8 mouse cellular contexts compared by ENCODE assay signal in genomic region chr9:98428783-98429182, GRCm38 (mm10). TPM values are rescaled to one million over a fixed set of nuclear protein-coding genes. Genes with fewer than 3 reads are reported as not detected.
DNase-seq lines count a peak whose midpoint lies in the region; ATAC-seq and TF ChIP-seq lines count a peak whose summit lies in the region.
"Had no signal": no experiment of that assay in that cellular context is flagged by ENCODE, and none has a peak within 500 bp of the region (broad histone marks: within the 10 kb centered on the region; RNA-seq: fewer than 3 reads in every experiment).

No protein-coding gene starts in this region.

- peak overlapping the region; percentile 41 for H3K4me2 ChIP-seq in heart, embryonic 16.5 days (ENCODE audit: low read depth, low read length)

- H3K36me3 ChIP-seq in heart, embryonic 16.5 days (ENCODE audit: control insufficient read depth, insufficient read depth): no peaks in the 10 kb centered on the region

- TF ChIP-seq CTCF in lung, adult 2 months (IDR thresholded peaks at IDR 0.05; ENCODE audit: insufficient read depth, low read length): no peak

- peak overlapping the region; percentile 83 for H3K27ac ChIP-seq in heart, embryonic 16.5 days (ENCODE audit: low read length)

- H3K9me3 ChIP-seq in heart, embryonic 16.5 days (replicated peaks; ENCODE audit: control insufficient read depth, low read length): no peaks in the 10 kb centered on the region

- peak; percentile 49 for ATAC-seq in heart, embryonic 16.5 days (replicated peaks; ENCODE audit: extremely low read depth, insufficient read depth, low FRiP score)

- H3K9ac ChIP-seq in heart, embryonic 16.5 days (ENCODE audit: low read length): no peak overlapping the region

- no peak for TF ChIP-seq POLR2A in lung, adult 2 months (IDR thresholded peaks at IDR 0.05; ENCODE audit: borderline replicate concordance, extremely low read depth, low read depth, low read length)

- H3K4me3 ChIP-seq in heart, embryonic 16.5 days (ENCODE audit: low read length): no peak overlapping the region
- no peak overlapping the region for H3K4me3 ChIP-seq in lung, adult 2 months (replicated peaks; ENCODE audit: extremely low read depth, low read depth, low read length)

- no peaks in the 10 kb centered on the region; the same call in 1 of the 2 replicates for H3K27me3 ChIP-seq in heart, embryonic 16.5 days (ENCODE audit: control insufficient read depth, insufficient read depth, low read length)

- H3K4me1 ChIP-seq in heart, embryonic 16.5 days (ENCODE audit: control insufficient read depth, insufficient read depth, low read length): peaks cover 13% of the 10 kb centered on the region
- no peaks in the 10 kb centered on the region; the same call in 1 of the 2 replicates for H3K4me1 ChIP-seq in lung, adult 2 months (ENCODE audit: control insufficient read depth, insufficient read depth, low read length)

- DNase-seq in Muller cell, postnatal 12 days (ENCODE audit: inconsistent ontology term): peak; percentile 44
- peak; percentile 56 for DNase-seq in NIH3T3 (ENCODE audit: low read depth)
- peak; percentile 15 for DNase-seq in lung, adult 2 months
- DNase-seq in cerebellum, adult 11 months: no peak
- DNase-seq in thymus, postnatal 10 days (ENCODE audit: low spot score in 2 of 2): no peak
- no peak for DNase-seq in yolk sac, embryonic 10.5 days (ENCODE audit: low spot score)
- DNase-seq: thymus, adult 2 months had no signal

- WGBS in heart, embryonic 16.5 days: 32% methylated on average over 8 of the region's 8 CpGs
- 57% methylated on average over 8 of the region's 8 CpGs for WGBS in lung, adult 2 months

RNA-seq across cellular contexts. Expression of gene Rbp1, which starts 6.0 kb away (rescaled TPM):
- polyA plus RNA-seq in heart, embryonic 16.5 days (2015; fragmentation: Nextera tagmentation; extraction: Ambion mirVana): 40.9 and 41.2 TPM in 2 replicates
- polyA plus RNA-seq in lung, adult 2 months (2012; rRNA removed): 14.5 and 19.4 TPM in 2 replicates

RNA-seq across cellular contexts. Expression of gene Rbp2, which starts 57.1 kb away (rescaled TPM):
- 0.47 and 1.3 TPM in 2 replicates for polyA plus RNA-seq in heart, embryonic 16.5 days (2015; fragmentation: Nextera tagmentation; extraction: Ambion mirVana)
- polyA plus RNA-seq in lung, adult 2 months (2012; rRNA removed): 0.40 and 12.4 TPM in 2 replicates

Comparison
In these comparisons a context has a peak if more than half of its experiments do, and no peak if none do; other contexts are left out.
1. DNase-seq: peak in Muller cell, postnatal 12 days (single experiment), NIH3T3 (single experiment) and lung, adult 2 months (single experiment); none in cerebellum, adult 11 months (single experiment), thymus, postnatal 10 days (0 of 2) and yolk sac, embryonic 10.5 days (single experiment).